Mouse (Mus musculus): ENCODE results near the gene Lin28a. TPM values are rescaled to one million over a fixed set of nuclear protein-coding genes. Genes with fewer than 3 reads are reported as not detected.

Gene Lin28a
- total and polyA plus RNA-seq, 3 experiments, result 0.01 TPM; not detected in 2

DNA sequence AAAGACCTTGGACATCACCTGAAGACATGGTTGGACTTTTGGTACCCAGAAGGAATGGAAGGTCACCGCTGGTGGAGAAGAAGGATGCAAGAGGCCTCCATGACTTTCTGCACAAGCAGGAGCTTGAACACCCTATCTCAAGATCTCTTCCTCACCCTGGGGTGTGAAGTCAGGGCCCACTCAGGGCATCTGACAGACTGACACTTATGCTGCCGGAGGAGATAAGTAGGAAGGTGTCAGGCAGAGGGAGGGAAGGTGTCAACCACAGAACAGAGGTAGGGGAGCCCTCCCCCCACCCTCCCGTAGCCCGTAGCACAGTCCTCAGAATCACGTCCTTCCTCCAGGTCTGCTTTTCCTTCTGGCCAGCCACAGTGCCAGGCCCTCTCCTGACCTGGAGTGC is 29.0 kb upstream of the Lin28a start:
- no peak for DNase-seq (ENCODE audit: low read depth, low spot score)
- H3K9me3 ChIP-seq (replicated peaks; ENCODE audit: insufficient read depth, low read length), result no peaks in the 10 kb centered on the region
- H3K4me1 ChIP-seq (ENCODE audit: control insufficient read depth in 1 of 2, insufficient read depth in 2 of 2, low read length in 2 of 2), result peaks cover 0 to 18% of the 10 kb centered on the region in 2 experiments; a peak in 1 of 4 replicates
- TF ChIP-seq MAZ (IDR thresholded peaks at IDR 0.05; ENCODE audit: low read depth, low read length) (no peak), ETS1 (IDR thresholded peaks at IDR 0.05; ENCODE audit: low read depth, low read length) (no peak), TBP (IDR thresholded peaks at IDR 0.05; ENCODE audit: low read depth, low read length) (no peak), BHLHE40 (IDR thresholded peaks at IDR 0.05; ENCODE audit: borderline replicate concordance, low read depth, low read length) (no peak), TAL1 (IDR thresholded peaks at IDR 0.05; ENCODE audit: low read length) (no peak), SIN3A (IDR thresholded peaks at IDR 0.05; ENCODE audit: low read length) (no peak), HCFC1 (IDR thresholded peaks at IDR 0.05; ENCODE audit: low read depth, low read length) (no peak), MEF2A (IDR thresholded peaks at IDR 0.05; ENCODE audit: extremely low read depth, insufficient replicate concordance, low read depth, low read length, poor library complexity, severe bottlenecking) (no peak), NELFE (IDR thresholded peaks at IDR 0.05; ENCODE audit: low read depth, low read length) (no peak), ZC3H11A (IDR thresholded peaks at IDR 0.05; ENCODE audit: low read depth, low read length) (no peak), CTCF (IDR thresholded peaks at IDR 0.05 in 2 of 3, conservative IDR thresholded peaks at IDR 0.05 in 1 of 3; ENCODE audit: control insufficient read depth in 1 of 3, insufficient read depth in 1 of 3, low read depth in 2 of 3, low read length in 3 of 3, poor library complexity in 1 of 3, severe bottlenecking in 1 of 3) (no peak)
- H3K4me3 ChIP-seq (ENCODE audit: control insufficient read depth in 1 of 2, insufficient read depth in 1 of 2, low read depth in 2 of 2, low read length in 2 of 2), result no peak overlapping the region
- H3K27ac ChIP-seq (ENCODE audit: control insufficient read depth, low read depth, low read length), result no peak overlapping the region
- H3K27me3 ChIP-seq (ENCODE audit: control insufficient read depth in 1 of 2, insufficient read depth in 2 of 2, low read length in 2 of 2), result no peaks in the 10 kb centered on the region
- no peak overlapping the region for H3K9ac ChIP-seq (ENCODE audit: control insufficient read depth, low read depth, low read length, poor library complexity, severe bottlenecking)
- no peaks in the 10 kb centered on the region for H3K79me2 ChIP-seq (ENCODE audit: control insufficient read depth, insufficient read depth, low read length, poor library complexity)
- no peaks in the 10 kb centered on the region; a peak in 1 of 4 replicates for H3K36me3 ChIP-seq (ENCODE audit: control insufficient read depth in 1 of 2, insufficient read depth in 2 of 2, low read length in 2 of 2)

DNA sequence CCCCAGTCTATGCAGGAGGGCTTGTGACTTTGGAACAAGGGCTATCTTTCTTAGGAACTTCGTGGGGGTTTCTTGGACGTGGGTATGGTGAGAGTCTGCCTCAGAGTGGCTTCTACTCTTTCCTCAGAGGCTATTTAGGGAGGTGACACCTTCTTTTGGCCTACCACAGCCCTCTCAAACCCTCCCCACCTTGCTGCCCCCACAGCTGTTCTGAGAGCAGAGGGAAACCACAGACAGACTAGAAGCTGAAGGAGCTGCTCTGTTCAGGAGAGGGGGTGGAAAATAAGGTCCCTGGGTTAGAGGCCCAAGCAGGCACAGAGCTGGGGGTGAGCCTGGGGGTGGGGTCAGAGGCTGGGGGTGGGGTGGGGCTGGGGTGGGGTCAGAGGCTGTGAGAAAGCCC is 24.4 kb upstream of the Lin28a start:
- H3K27ac ChIP-seq (ENCODE audit: control insufficient read depth, low read depth, low read length), result no peak overlapping the region
- DNase-seq (ENCODE audit: low read depth, low spot score), result no peak
- no peak overlapping the region for H3K9ac ChIP-seq (ENCODE audit: control insufficient read depth, low read depth, low read length, poor library complexity, severe bottlenecking)
- no peaks in the 10 kb centered on the region for H3K36me3 ChIP-seq (ENCODE audit: control insufficient read depth in 1 of 2, insufficient read depth in 2 of 2, low read length in 2 of 2)
- H3K4me1 ChIP-seq (ENCODE audit: control insufficient read depth in 1 of 2, insufficient read depth in 2 of 2, low read length in 2 of 2), result peaks cover 0 to 7% of the 10 kb centered on the region in 2 experiments; a peak in 1 of 4 replicates
- H3K9me3 ChIP-seq (replicated peaks; ENCODE audit: insufficient read depth, low read length), result no peaks in the 10 kb centered on the region
- TF ChIP-seq TAL1 (IDR thresholded peaks at IDR 0.05; ENCODE audit: low read length) (no peak), USF2 (IDR thresholded peaks at IDR 0.05; ENCODE audit: borderline replicate concordance in 1 of 2, insufficient read depth in 1 of 2, low read depth in 1 of 2, low read length in 2 of 2) (no peak), NRF1 (IDR thresholded peaks at IDR 0.05; ENCODE audit: insufficient read depth, low read depth, low read length, poor library complexity, severe bottlenecking) (no peak), MAZ (IDR thresholded peaks at IDR 0.05; ENCODE audit: low read depth, low read length) (no peak), TCF12 (IDR thresholded peaks at IDR 0.05; ENCODE audit: low read depth, low read length) (no peak), USF1 (IDR thresholded peaks at IDR 0.05; ENCODE audit: low read depth, low read length) (no peak), MAX (IDR thresholded peaks at IDR 0.05; ENCODE audit: low read length) (no peak), JUND (IDR thresholded peaks at IDR 0.05; ENCODE audit: low read depth, low read length) (no peak), UBTF (IDR thresholded peaks at IDR 0.05; ENCODE audit: borderline replicate concordance, insufficient read depth, low read depth, low read length) (no peak), RCOR1 (IDR thresholded peaks at IDR 0.05; ENCODE audit: low read depth, low read length) (no peak), MYC (IDR thresholded peaks at IDR 0.05; ENCODE audit: low read depth, low read length) (no peak), ZC3H11A (IDR thresholded peaks at IDR 0.05; ENCODE audit: low read depth, low read length) (no peak), GABPA (IDR thresholded peaks at IDR 0.05; ENCODE audit: low read depth, low read length) (no peak), ETS1 (IDR thresholded peaks at IDR 0.05; ENCODE audit: low read depth, low read length) (no peak), BHLHE40 (IDR thresholded peaks at IDR 0.05; ENCODE audit: borderline replicate concordance, low read depth, low read length) (no peak), CTCF (IDR thresholded peaks at IDR 0.05 in 2 of 3, conservative IDR thresholded peaks at IDR 0.05 in 1 of 3; ENCODE audit: control insufficient read depth in 1 of 3, insufficient read depth in 1 of 3, low read depth in 2 of 3, low read length in 3 of 3, poor library complexity in 1 of 3, severe bottlenecking in 1 of 3) (no peak), ZNF384 (IDR thresholded peaks at IDR 0.05; ENCODE audit: low read depth, low read length) (no peak)
- H3K27me3 ChIP-seq (ENCODE audit: control insufficient read depth in 1 of 2, insufficient read depth in 2 of 2, low read length in 2 of 2), result no peaks in the 10 kb centered on the region; a peak in 1 of 4 replicates
- H3K4me3 ChIP-seq (ENCODE audit: control insufficient read depth in 1 of 2, insufficient read depth in 1 of 2, low read depth in 2 of 2, low read length in 2 of 2), result no peak overlapping the region
- H3K79me2 ChIP-seq (ENCODE audit: control insufficient read depth, insufficient read depth, low read length, poor library complexity), result no peaks in the 10 kb centered on the region

Data from MEL (cell line).